Mouse (Mus musculus) thymus, adult 2 months (tissue): ENCODE measurements around the gene Serpinb1b. TPM values are rescaled to one million over a fixed set of nuclear protein-coding genes. Genes with fewer than 3 reads are reported as not detected.

Experiments used
- DNase-seq: peaks from one replicate; pipeline ENCODE4 v3.0.0; 2021
- H3K27ac ChIP-seq: fragments of 200-500 bp; 2 replicates; pipeline ENCODE4 v1.5.1; 2012; ENCODE audit warnings: low read length, control low read depth; ENCODE audit not compliant: control insufficient read depth, insufficient read depth
- H3K27me3 ChIP-seq: fragments of 200-500 bp; 2 replicates; pipeline ENCODE4 v1.6.1; 2012; ENCODE audit warnings: mild to moderate bottlenecking, low read length, moderate library complexity, mixed read lengths; ENCODE audit not compliant: control insufficient read depth, insufficient read depth
- H3K36me3 ChIP-seq: fragments of 200-500 bp; 2 replicates; pipeline ENCODE4 v1.6.1; 2012; ENCODE audit warnings: mild to moderate bottlenecking, low read length, moderate library complexity; ENCODE audit not compliant: control insufficient read depth, insufficient read depth
- H3K4me1 ChIP-seq: fragments of 200-500 bp; replicated peaks from 2 replicates; pipeline ENCODE4 v1.6.1; 2012; ENCODE audit warnings: low read length; ENCODE audit not compliant: control insufficient read depth, insufficient read depth
- H3K4me3 ChIP-seq: fragments of 200-500 bp; 2 replicates; pipeline ENCODE4 v1.5.1; 2012; ENCODE audit warnings: mild to moderate bottlenecking, low read length, control low read depth, moderate library complexity; ENCODE audit not compliant: control insufficient read depth, insufficient read depth
- CTCF ChIP-seq: fragments of 200-500 bp; IDR thresholded peaks from 2 replicates; pipeline ENCODE4 v1.5.1; 2012; ENCODE audit warnings: mild to moderate bottlenecking, control low read depth, low read length, moderate library complexity, borderline replicate concordance; ENCODE audit not compliant: control insufficient read depth, poor library complexity, insufficient read depth; ENCODE audit errors: extremely low read depth
- POLR2A ChIP-seq: fragments of 200-500 bp; IDR thresholded peaks from 2 replicates; pipeline ENCODE4 v1.6.1; 2012; ENCODE audit warnings: mild to moderate bottlenecking, low read length, control low read depth, moderate library complexity; ENCODE audit not compliant: control insufficient read depth, poor library complexity, insufficient read depth; ENCODE audit errors: extremely low read depth
- WGBS: fragments of 180-500 bp; shearing (Covaris S2); methylation state at CpG from one replicate; pipeline ENCODE4 v1.1.7; 2018; 5-methylcytosine and 5-hydroxymethylcytosine counted together
- polyA plus RNA-seq: library from polyadenylated mRNA; depleted of rRNA; stranded (reverse); fragments of >200 nt; gene quantifications from 2 replicates; pipeline ENCODE4 v1.2.3, GENCODE M21; 2012; rRNA removed

Gene Serpinb1b
- polyA plus RNA-seq, 1 experiment = 0.22 TPM

GRCm38 (mm10) chr13:33090546-33090945 is 12.2 kb downstream of the Serpinb1b start:
- DNase-seq = no peak
- Histone ChIP-seq H3K27me3 (no peaks in the 10 kb centered on the region), H3K4me1 (no peaks in the 10 kb centered on the region), H3K36me3 (no peaks in the 10 kb centered on the region), H3K4me3 (no peak overlapping the region), H3K27ac (no peak overlapping the region)
- WGBS = 93% methylated on average over 1 of the region's 1 CpGs
- TF ChIP-seq CTCF (no peak), POLR2A (no peak)

GRCm38 (mm10) chr13:33091306-33091705 is 12.9 kb downstream of the Serpinb1b start:
- no peak for TF ChIP-seq CTCF
- TF ChIP-seq POLR2A = no peak
- Histone ChIP-seq H3K4me1 (no peaks in the 10 kb centered on the region), H3K27ac (no peak overlapping the region), H3K36me3 (no peaks in the 10 kb centered on the region), H3K27me3 (no peaks in the 10 kb centered on the region), H3K4me3 (no peak overlapping the region)
- 97% methylated on average over 1 of the region's 1 CpGs for WGBS
- no peak for DNase-seq

- no peak overlapping the region for H3K27ac ChIP-seq
- no peak for DNase-seq
- H3K4me3 ChIP-seq = no peak overlapping the region
- no peaks in the 10 kb centered on the region for H3K36me3 ChIP-seq
- TF ChIP-seq POLR2A (no peak), CTCF (no peak)
- no peaks in the 10 kb centered on the region for H3K4me1 ChIP-seq
- 94% methylated on average over 1 of the region's 1 CpGs for WGBS
- H3K27me3 ChIP-seq = no peaks in the 10 kb centered on the region
These were observed 17.2 kb downstream of the Serpinb1b start for GRCm38 (mm10) chr13:33095575-33095974.

DNA sequence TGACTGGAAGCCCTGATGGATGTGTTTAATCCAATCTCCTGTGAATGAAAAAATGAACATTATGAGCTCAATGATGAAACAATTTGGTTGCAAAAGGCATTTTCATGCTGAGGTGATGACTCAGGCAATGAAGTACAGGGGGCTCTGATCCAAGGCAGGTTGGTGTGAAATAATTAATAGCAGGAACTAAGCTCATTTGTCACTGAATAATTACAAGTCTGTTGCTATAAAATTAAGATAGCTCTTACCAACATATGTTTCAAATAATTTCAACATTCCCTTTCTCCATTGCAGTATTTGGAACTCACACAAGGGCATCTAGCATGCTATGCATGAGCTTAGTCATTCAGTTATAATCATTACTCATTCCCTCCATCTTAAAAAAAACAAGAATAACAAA is 27.3 kb downstream of the Serpinb1b start:
- Histone ChIP-seq H3K4me3 (no peak overlapping the region), H3K4me1 (no peaks in the 10 kb centered on the region), H3K36me3 (no peaks in the 10 kb centered on the region), H3K27me3 (no peaks in the 10 kb centered on the region), H3K27ac (no peak overlapping the region)
- DNase-seq = no peak
- no peak for TF ChIP-seq POLR2A
- no peak for TF ChIP-seq CTCF

DNA sequence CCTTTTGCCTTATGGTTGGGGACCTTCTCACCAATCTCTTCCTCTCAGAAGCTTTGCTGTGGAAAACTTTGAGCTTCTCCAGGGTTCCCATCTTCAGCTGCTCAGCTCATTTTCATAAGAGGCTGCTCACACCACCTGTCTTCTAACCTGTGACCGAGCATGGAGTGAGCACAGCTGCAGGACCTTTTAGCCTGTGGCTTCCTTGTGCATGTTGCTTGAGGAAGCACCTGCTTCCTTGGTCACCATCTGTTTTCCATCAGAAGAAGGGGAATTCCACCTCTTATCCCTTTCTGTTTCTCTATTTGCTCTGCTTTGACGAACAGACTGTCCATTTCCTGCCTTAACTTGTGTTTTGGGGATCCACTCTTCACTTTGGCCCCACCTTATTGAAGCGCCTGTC is 34.7 kb downstream of the Serpinb1b start:
- no peak for DNase-seq
- no peak for TF ChIP-seq CTCF
- no peak for TF ChIP-seq POLR2A
- Histone ChIP-seq H3K4me1 (no peaks in the 10 kb centered on the region), H3K36me3 (no peaks in the 10 kb centered on the region), H3K27ac (no peak overlapping the region), H3K27me3 (no peaks in the 10 kb centered on the region), H3K4me3 (no peak overlapping the region)
- 11% methylated on average over 3 of the region's 3 CpGs for WGBS

DNA sequence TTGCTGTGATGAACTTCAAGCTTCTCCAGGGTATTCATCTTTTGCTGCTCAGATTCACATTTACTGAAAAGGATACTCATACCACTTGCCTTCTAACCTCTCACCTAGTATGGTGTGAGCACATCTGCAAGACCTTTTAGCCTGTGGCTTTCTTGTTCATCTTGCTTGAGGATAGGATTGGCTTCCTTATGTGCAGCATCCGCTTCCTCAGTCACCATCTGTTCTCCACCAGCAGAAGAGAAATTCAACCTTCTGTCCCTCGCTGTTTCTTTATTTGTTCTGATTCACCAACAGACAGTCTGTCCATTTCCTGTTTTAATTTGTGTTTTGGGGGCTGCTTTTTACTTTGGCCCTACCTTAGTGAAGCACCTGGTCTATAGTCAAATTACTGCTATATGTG is 59.3 kb downstream of the Serpinb1b start:
- Histone ChIP-seq H3K36me3 (no peaks in the 10 kb centered on the region), H3K27me3 (no peaks in the 10 kb centered on the region), H3K27ac (no peak overlapping the region), H3K4me1 (no peaks in the 10 kb centered on the region), H3K4me3 (no peak overlapping the region)
- no peak for DNase-seq
- TF ChIP-seq CTCF = no peak
- no peak for TF ChIP-seq POLR2A
- 92% methylated on average over 2 of the region's 2 CpGs for WGBS

- DNase-seq = no peak
- H3K36me3 ChIP-seq = no peaks in the 10 kb centered on the region
- 74% methylated on average over 3 of the region's 3 CpGs for WGBS
These were observed 63.1 kb downstream of the Serpinb1b start for GRCm38 (mm10) chr13:33141435-33141834.

More at GRCm38 (mm10) chr13:33141435-33141834, 63.1 kb downstream of the Serpinb1b start:
- Histone ChIP-seq H3K4me3 (no peak overlapping the region), H3K4me1 (no peaks in the 10 kb centered on the region), H3K27ac (no peak overlapping the region), H3K27me3 (no peaks in the 10 kb centered on the region)
- TF ChIP-seq CTCF (no peak), POLR2A (no peak)

Other genes with a start within 250 kb of the Serpinb1b start
- 11.6 and 14.0 TPM in 2 replicates for gene Serpinb1a, start 227.4 kb upstream of the Serpinb1b start, polyA plus RNA-seq
- gene Serpinb1c, start 180.4 kb upstream of the Serpinb1b start, polyA plus RNA-seq = not detected in 2 replicates
- 11.9 and 15.9 TPM in 2 replicates for gene Serpinb6b, start 113.4 kb upstream of the Serpinb1b start, polyA plus RNA-seq
- gene Serpinb9, start 75.3 kb upstream of the Serpinb1b start, polyA plus RNA-seq = 8.6 and 11.4 TPM in 2 replicates
- 0.32 and 0.34 TPM in 2 replicates for gene Serpinb9b, start 51.2 kb upstream of the Serpinb1b start, polyA plus RNA-seq
- gene Serpinb9c, start 81.2 kb downstream of the Serpinb1b start, polyA plus RNA-seq = not detected in 2 replicates
- not detected in 2 replicates for gene Serpinb9d, start 114.4 kb downstream of the Serpinb1b start, polyA plus RNA-seq
- gene Serpinb9e, start 171.0 kb downstream of the Serpinb1b start, polyA plus RNA-seq = not detected in 2 replicates
- not detected in 2 replicates for gene Serpinb9f, start 245.5 kb downstream of the Serpinb1b start, polyA plus RNA-seq